Mouse (Mus musculus) heart, adult 2 months (tissue): ENCODE data around the gene Col16a1. TPM values are rescaled to one million over a fixed set of nuclear protein-coding genes. Genes with fewer than 3 reads are reported as not detected.
A peak's percentile ranks its signal among the peaks of the same experiment; 100 is the strongest.

Experiments
- DNase-seq, 2 experiments: peaks; one replicate each; pipeline ENCODE4 v3.0.0; 2021
- H3K27ac ChIP-seq: fragments of 200-600 bp; 2 replicates; pipeline ENCODE4 v1.8.1; 2022
- H3K27me3 ChIP-seq: fragments of 200-500 bp; 2 replicates; pipeline ENCODE4 v1.6.1; 2012; ENCODE audit warnings: mild to moderate bottlenecking, low read length, inconsistent platforms, mixed read lengths; ENCODE audit not compliant: control insufficient read depth, insufficient read depth
- H3K36me3 ChIP-seq: fragments of 200-500 bp; 2 replicates; pipeline ENCODE4 v1.6.1; 2012; ENCODE audit warnings: low read length, inconsistent platforms; ENCODE audit not compliant: control insufficient read depth, insufficient read depth
- H3K4me1 ChIP-seq: fragments of 200-500 bp; 2 replicates; pipeline ENCODE4 v1.6.1; 2011; ENCODE audit warnings: low read length; ENCODE audit not compliant: control insufficient read depth, insufficient read depth
- H3K4me3 ChIP-seq: fragments of 200-600 bp; 2 replicates; pipeline ENCODE4 v1.8.1; 2022
- H3K79me2 ChIP-seq: fragments of 200-500 bp; replicated peaks from 2 replicates; pipeline ENCODE4 v1.6.1; 2012; ENCODE audit warnings: mild to moderate bottlenecking, inconsistent platforms, low read length, moderate library complexity, mixed read lengths; ENCODE audit not compliant: control insufficient read depth, insufficient read depth
- H3K9ac ChIP-seq: fragments of 200-500 bp; 2 replicates; pipeline ENCODE4 v1.6.1; 2012; ENCODE audit warnings: low read depth, mild to moderate bottlenecking, control low read depth, inconsistent platforms, low read length, mixed read lengths
- CTCF ChIP-seq: fragments of 200-600 bp; IDR thresholded peaks from 2 replicates; pipeline ENCODE4 v1.8.1; 2022; ENCODE audit warnings: antibody characterized with exemption, mild to moderate bottlenecking, moderate library complexity
- EP300 ChIP-seq: fragments of 200-500 bp; IDR thresholded peaks from 2 replicates; pipeline ENCODE4 v1.6.1; 2011; ENCODE audit warnings: low read depth, low read length, control low read depth; ENCODE audit not compliant: insufficient read depth
- POLR2A ChIP-seq: fragments of 200-500 bp; IDR thresholded peaks from 2 replicates; pipeline ENCODE4 v1.6.1; 2011; ENCODE audit warnings: mild to moderate bottlenecking, low read depth, low read length, control low read depth; ENCODE audit not compliant: insufficient read depth
- WGBS: fragments of 180-500 bp; shearing (Covaris S2); methylation state at CpG from one replicate; pipeline ENCODE4 v1.1.7; 2018; 5-methylcytosine and 5-hydroxymethylcytosine counted together
- intact Hi-C: fragments of 180-260 bp; cut with DNase I; formaldehyde crosslinking; loops from one replicate; pipeline ENCODE4 v1.15.1; 2025
- polyA plus RNA-seq: library from polyadenylated mRNA; depleted of rRNA; stranded (reverse); fragments of >200 nt; gene quantifications from 2 replicates; pipeline ENCODE4 v1.2.3, GENCODE M21; 2012
- total RNA-seq, 2 experiments: library from RNA; stranded (reverse); gene quantifications; 2 replicates each; pipeline ENCODE4 v1.2.3; 2021

Col16a1 gene
- total and polyA plus RNA-seq, 3 experiments: 5.0 to 8.4 (median 5.5) TPM

GRCm38 (mm10) chr4:130050056-130050824, 2.6 kb downstream of the Col16a1 start:
- H3K36me3 ChIP-seq: no peaks in the 10 kb centered on the region
- DNase-seq: peak; percentile 70 to 76
- H3K4me3 ChIP-seq: no peak overlapping the region
- intact Hi-C loops: no loop called here
- H3K4me1 ChIP-seq: peaks cover 5% of the 10 kb centered on the region
- TF ChIP-seq EP300 (no peak), POLR2A (no peak), CTCF (no peak)
- H3K27ac ChIP-seq: no peak overlapping the region
- no peaks in the 10 kb centered on the region for H3K27me3 ChIP-seq
- H3K9ac ChIP-seq: no peak overlapping the region
- H3K79me2 ChIP-seq: no peaks in the 10 kb centered on the region
- 62% methylated on average over 8 of the region's 8 CpGs for WGBS

GRCm38 (mm10) chr4:130052283-130052682, 4.6 kb downstream of the Col16a1 start:
- 90% methylated on average over 3 of the region's 3 CpGs for WGBS
- H3K4me1 ChIP-seq: peaks cover 2% of the 10 kb centered on the region; the same call in 1 of the 2 replicates
- intact Hi-C loops: no loop called here
- no peak overlapping the region for H3K27ac ChIP-seq
- H3K36me3 ChIP-seq: no peaks in the 10 kb centered on the region
- no peak overlapping the region for H3K9ac ChIP-seq
- TF ChIP-seq CTCF: peak; percentile 27
- no peak for TF ChIP-seq POLR2A
- TF ChIP-seq EP300: no peak
- DNase-seq: no peak
- H3K79me2 ChIP-seq: no peaks in the 10 kb centered on the region
- H3K4me3 ChIP-seq: no peak overlapping the region
- no peaks in the 10 kb centered on the region for H3K27me3 ChIP-seq

- 72% methylated on average over 9 of the region's 9 CpGs for WGBS
- Histone ChIP-seq H3K4me3 (no peak overlapping the region), H3K9ac (no peak overlapping the region), H3K27ac (no peak overlapping the region), H3K27me3 (no peaks in the 10 kb centered on the region), H3K4me1 (peaks cover 2% of the 10 kb centered on the region; the same call in 1 of the 2 replicates), H3K79me2 (no peaks in the 10 kb centered on the region), H3K36me3 (no peaks in the 10 kb centered on the region)
- intact Hi-C loops: no loop called here
- TF ChIP-seq CTCF (no peak), EP300 (no peak), POLR2A (no peak)
- DNase-seq: no peak
These were observed 5.5 kb downstream of the Col16a1 start for GRCm38 (mm10) chr4:130053111-130053510.

- Histone ChIP-seq H3K27me3 (no peaks in the 10 kb centered on the region), H3K4me1 (peaks cover 2% of the 10 kb centered on the region; the same call in 1 of the 2 replicates), H3K9ac (no peak overlapping the region), H3K36me3 (no peaks in the 10 kb centered on the region), H3K79me2 (no peaks in the 10 kb centered on the region), H3K4me3 (no peak overlapping the region), H3K27ac (no peak overlapping the region)
- no peak for DNase-seq
- TF ChIP-seq POLR2A (no peak), CTCF (no peak), EP300 (no peak)
- WGBS: 38% methylated on average over 1 of the region's 1 CpGs
- intact Hi-C loops: loop anchor here (2.0 kb wide), 1 partner anchor 16 kb away; no protein-coding TSS in a partner anchor
These were observed 7.1 kb downstream of the Col16a1 start for GRCm38 (mm10) chr4:130054727-130055126.

GRCm38 (mm10) chr4:130055160-130056010, 7.7 kb downstream of the Col16a1 start:
- TF ChIP-seq CTCF (no peak), POLR2A (no peak), EP300 (no peak)
- DNase-seq: no peak
- Histone ChIP-seq H3K36me3 (no peaks in the 10 kb centered on the region), H3K79me2 (no peaks in the 10 kb centered on the region), H3K9ac (no peak overlapping the region), H3K27ac (no peak overlapping the region), H3K4me1 (peaks cover under 1% of the 10 kb centered on the region; the same call in 1 of the 2 replicates), H3K4me3 (no peak overlapping the region), H3K27me3 (no peaks in the 10 kb centered on the region)
- intact Hi-C loops: loop anchor here (2.0 kb wide), 1 partner anchor 17 kb away; no protein-coding TSS in a partner anchor
- 81% methylated on average over 14 of the region's 14 CpGs for WGBS
